Mouse (Mus musculus): ENCODE data around the gene Nosip.

Nosip gene

GRCm38 (mm10) chr7:45058607-45059571 lies 3.3 kb upstream of the Nosip start:
- DNase-seq (ENCODE audit: low spot score in 2 of 2): peak in 1 of 2 experiments; percentile 49

- no peak for DNase-seq (ENCODE audit: low spot score in 2 of 2)
These were observed 1.6 kb upstream of the Nosip start for GRCm38 (mm10) chr7:45060632-45061122.

GRCm38 (mm10) chr7:45061532-45062075 lies 625 bp upstream of the Nosip start:
- DNase-seq (ENCODE audit: low spot score in 2 of 2): no peak

GRCm38 (mm10) chr7:45067190-45067999 lies 5.2 kb downstream of the Nosip start:
- no peak for DNase-seq (ENCODE audit: low spot score in 2 of 2)

GRCm38 (mm10) chr7:45068000-45068318 lies 5.7 kb downstream of the Nosip start:
- peak in 1 of 2 experiments; percentile 32 for DNase-seq (ENCODE audit: low spot score in 2 of 2)

- no peak for DNase-seq (ENCODE audit: low spot score in 2 of 2)
These were observed 7.4 kb downstream of the Nosip start for GRCm38 (mm10) chr7:45069671-45070070.

GRCm38 (mm10) chr7:45072230-45072629 lies 10.0 kb downstream of the Nosip start:
- no peak for DNase-seq (ENCODE audit: low spot score in 2 of 2)

- DNase-seq (ENCODE audit: low spot score in 2 of 2): no peak
These were observed 11.0 kb downstream of the Nosip start for GRCm38 (mm10) chr7:45073171-45073707.

GRCm38 (mm10) chr7:45073949-45074348 lies 11.7 kb downstream of the Nosip start:
- no peak for DNase-seq (ENCODE audit: low spot score in 2 of 2)

GRCm38 (mm10) chr7:45075405-45075804 lies 13.2 kb downstream of the Nosip start:
- no peak for DNase-seq (ENCODE audit: low spot score in 2 of 2)

- DNase-seq (ENCODE audit: low spot score in 2 of 2): no peak
These were observed 14.3 kb downstream of the Nosip start for GRCm38 (mm10) chr7:45076501-45076900.

- DNase-seq (ENCODE audit: low spot score in 2 of 2): no peak
These were observed 15.1 kb downstream of the Nosip start for GRCm38 (mm10) chr7:45077322-45077721.

GRCm38 (mm10) chr7:45077829-45078228 lies 15.6 kb downstream of the Nosip start:
- DNase-seq (ENCODE audit: low spot score in 2 of 2): no peak

- peak; percentile 70 for DNase-seq (ENCODE audit: low spot score in 2 of 2)
These were observed 16.3 kb downstream of the Nosip start for GRCm38 (mm10) chr7:45078513-45078912.

- DNase-seq (ENCODE audit: low spot score in 2 of 2): peak; percentile 95
These were observed 17.6 kb downstream of the Nosip start for GRCm38 (mm10) chr7:45079856-45080255.

- no peak for DNase-seq (ENCODE audit: low spot score in 2 of 2)
These were observed 18.8 kb downstream of the Nosip start for GRCm38 (mm10) chr7:45081016-45081415.

- no peak for DNase-seq (ENCODE audit: low spot score in 2 of 2)
These were observed 20.4 kb downstream of the Nosip start for GRCm38 (mm10) chr7:45082401-45083299.

GRCm38 (mm10) chr7:45083300-45083890 lies 21.2 kb downstream of the Nosip start:
- no peak for DNase-seq (ENCODE audit: low spot score in 2 of 2)

GRCm38 (mm10) chr7:45086084-45086483 lies 23.9 kb downstream of the Nosip start:
- DNase-seq (ENCODE audit: low spot score in 2 of 2): no peak

GRCm38 (mm10) chr7:45088597-45088996 lies 26.4 kb downstream of the Nosip start:
- no peak for DNase-seq (ENCODE audit: low spot score in 2 of 2)
